Mouse (Mus musculus): Measurements from ENCODE around the gene Itga2b. TPM values are rescaled to one million over a fixed set of nuclear protein-coding genes. Genes with fewer than 3 reads are reported as not detected.

Gene Itga2b
- total RNA-seq, 2 experiments from 2014 or later, result 0.51 to 2.7 TPM

DNA sequence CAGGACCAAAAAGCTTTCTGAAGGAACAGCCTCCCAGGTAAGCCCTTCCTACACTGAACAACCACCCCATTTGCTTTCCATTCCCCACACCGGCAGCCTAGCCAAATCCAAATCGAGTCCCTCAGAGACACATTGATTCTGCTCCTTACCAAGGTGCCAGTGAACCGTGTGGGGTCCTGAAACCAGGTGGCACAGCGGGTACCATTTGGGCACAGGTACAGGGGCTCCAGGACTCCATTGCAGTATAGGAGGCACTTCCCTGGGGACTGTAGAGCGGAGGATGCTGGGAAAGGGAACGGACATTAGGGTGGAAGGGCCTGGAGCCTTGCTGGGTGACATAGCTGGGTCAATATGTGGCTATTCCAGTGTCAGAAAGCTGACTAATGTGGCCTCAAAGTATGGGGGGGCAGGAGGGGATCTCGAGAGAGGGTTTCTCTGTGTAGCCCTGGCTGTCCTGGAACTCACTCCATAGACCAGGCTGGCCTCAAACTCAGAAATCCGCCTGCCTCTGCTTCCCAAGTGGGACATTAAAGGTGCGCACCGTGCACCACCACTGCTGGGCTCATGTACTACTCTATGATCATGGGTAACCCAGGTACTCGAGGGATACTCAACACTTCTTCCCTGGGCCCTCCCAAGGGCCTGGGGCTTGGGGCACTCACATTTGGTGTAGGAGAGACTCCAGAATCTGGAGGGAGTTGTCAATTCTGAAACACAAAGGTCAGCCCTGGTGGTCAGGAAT lies 64.2 kb downstream of the Itga2b start:
- Histone ChIP-seq H3K4me3 (peak overlapping the region; percentile 88), H3K27ac (no peak overlapping the region)
- intact Hi-C loops (cut with DNase I), result no loop called here
- no peak for TF ChIP-seq CTCF (IDR thresholded peaks at IDR 0.05)
- DNase-seq, result no peak

DNA sequence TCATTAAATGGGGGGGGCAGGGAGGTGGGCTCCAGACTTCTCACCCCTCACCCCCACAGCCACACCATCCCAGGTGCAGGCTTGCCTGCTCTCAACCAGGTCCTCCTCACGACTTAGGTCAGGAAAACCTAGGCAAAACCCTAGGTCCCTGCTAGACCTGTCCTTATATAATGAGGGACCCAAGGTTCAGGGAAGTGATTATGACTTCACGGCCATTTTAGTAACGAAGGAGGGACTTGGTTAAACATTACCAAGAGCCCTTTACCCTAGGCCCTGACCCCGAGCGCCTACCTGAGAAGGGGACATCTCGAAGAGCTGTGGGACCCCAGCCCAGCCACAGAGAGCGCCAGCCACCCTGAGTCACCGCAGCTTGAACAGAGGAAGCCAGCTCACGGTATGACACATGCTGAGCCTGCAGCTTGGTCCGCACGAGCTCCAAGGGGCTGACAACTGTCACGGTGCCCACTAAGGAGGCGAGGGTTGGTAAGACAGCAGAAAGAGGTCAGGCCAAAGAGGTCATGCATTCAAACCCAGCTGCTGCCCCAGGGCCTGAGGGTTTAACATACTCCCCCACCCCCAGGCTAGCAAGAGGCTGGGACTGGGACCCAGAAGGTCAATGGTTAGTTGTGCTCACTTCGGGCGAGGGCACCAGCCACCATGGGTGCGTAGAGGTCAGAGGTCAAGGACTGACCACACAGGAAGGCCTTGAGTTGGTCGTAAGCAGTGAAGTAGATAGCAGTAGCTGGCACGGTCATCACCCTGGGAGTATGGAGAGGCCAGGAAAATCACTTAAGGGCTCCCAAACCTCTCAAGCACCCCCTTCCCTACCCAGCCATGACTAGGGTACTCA lies 65.5 kb downstream of the Itga2b start:
- TF ChIP-seq CTCF (IDR thresholded peaks at IDR 0.05), result no peak
- Histone ChIP-seq H3K4me3 (no peak overlapping the region), H3K27ac (no peak overlapping the region)
- DNase-seq, result no peak
- intact Hi-C loops (cut with DNase I), result loop anchor here (5.0 kb wide), 1 partner anchor 67 kb away; no protein-coding TSS in a partner anchor

DNA sequence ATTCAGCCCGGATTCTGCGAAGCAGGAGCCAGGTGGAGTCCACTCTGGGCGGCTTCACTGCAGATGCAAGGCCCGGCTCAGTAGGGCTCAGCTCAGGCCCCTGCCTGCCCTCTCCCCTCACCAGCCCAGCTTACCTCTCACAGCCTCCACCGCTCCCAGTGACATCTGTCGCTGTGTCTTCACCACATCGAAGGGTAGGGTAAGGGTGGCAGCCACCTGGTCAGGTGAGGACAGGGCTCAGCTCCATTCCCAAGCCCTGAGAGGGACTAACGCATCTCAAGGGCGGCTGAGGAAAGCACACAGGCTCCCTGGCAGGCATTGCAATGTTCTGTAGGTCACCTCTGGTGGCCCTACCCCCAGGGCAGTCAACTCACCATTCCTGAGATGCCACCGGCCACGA lies 66.3 kb downstream of the Itga2b start:
- intact Hi-C loops (cut with DNase I), result loop anchor here (5.0 kb wide), 1 partner anchor 66 kb away; no protein-coding TSS in a partner anchor
- H3K4me3 ChIP-seq, result no peak overlapping the region
- no peak for TF ChIP-seq CTCF (IDR thresholded peaks at IDR 0.05)
- no peak for DNase-seq
- H3K27ac ChIP-seq, result no peak overlapping the region

Small RNA genes lying within 50 kb of the gene (microRNA-seq; reads per million reads assigned to microRNA genes)
- gene Mir6930, result not detected

Other genes starting within 250 kb of the Itga2b start
- 10 to 100 TPM; 78.3 to 78.7 TPM for gene Hdac5, start 240.0 kb downstream of the Itga2b start, total RNA-seq (2021)
- gene BC030867, start 221.2 kb downstream of the Itga2b start, total RNA-seq (2021), result not detected
- 10 to 100 TPM; 78.2 to 80.4 TPM for gene Asb16, start 201.4 kb downstream of the Itga2b start, total RNA-seq (2021)
- 10 to 100 TPM; 13.9 to 15.7 TPM for gene Tmub2, start 185.2 kb downstream of the Itga2b start, total RNA-seq (2021)
- 10 to 100 TPM; 12.0 to 12.6 TPM for gene Atxn7l3, start 173.5 kb downstream of the Itga2b start, total RNA-seq (2021)
- 10 to 100 TPM; 37.8 to 40.4 TPM for gene Ubtf, start 150.4 kb downstream of the Itga2b start, total RNA-seq (2021)
- gene Slc4a1, start 103.9 kb downstream of the Itga2b start, total RNA-seq (2021), result under 1 TPM in 1 of 2 experiments, not detected in 1; 0.06 TPM
- not detected for gene Rundc3a, start 76.7 kb downstream of the Itga2b start, total RNA-seq (2021)
- gene Slc25a39, start 62.2 kb downstream of the Itga2b start, total RNA-seq (2021), result 10 to 100 TPM; 51.4 to 76.4 TPM
- 10 to 100 TPM; 12.6 to 32.3 TPM for gene Grn, start 39.8 kb downstream of the Itga2b start, total RNA-seq (2021)
- gene Fam171a2, start 22.4 kb downstream of the Itga2b start, total RNA-seq (2021), result 1 to 10 TPM in 1 of 2 experiments, under 1 TPM in 1; 0.66 to 1.1 TPM
- 10 to 100 TPM; 23.7 to 26.8 TPM for gene Gpatch8, start 86.3 kb upstream of the Itga2b start, total RNA-seq (2021)
- gene Gm11627, start 109.3 kb upstream of the Itga2b start, total RNA-seq (2021), result not detected
- gene Fzd2, start 134.3 kb upstream of the Itga2b start, total RNA-seq (2021), result 1 to 10 TPM; 1.2 to 2.1 TPM
- gene Meioc, start 193.6 kb upstream of the Itga2b start, total RNA-seq (2021), result not detected
- 10 to 100 TPM; 76.9 to 85.9 TPM for gene Ccdc43, start 227.7 kb upstream of the Itga2b start, total RNA-seq (2021)